Mouse (Mus musculus) lung, embryonic 16.5 days (tissue): Measurements from ENCODE around the gene Mbnl1. TPM values are rescaled to one million over a fixed set of nuclear protein-coding genes. Genes with fewer than 3 reads are reported as not detected.

Source experiments
- ATAC-seq: fragments of 200-750 bp; cut with Nextera tagmentation; 2 replicates; pipeline ENCODE4 v1.8.0; 2017; ENCODE audit warnings: low read depth, mild to moderate bottlenecking, moderate library complexity
- H3K27ac ChIP-seq: fragments of 300-500 bp; sonication (generic); 2 replicates; pipeline ENCODE4 v1.5.1; 2014; ENCODE audit warnings: mild to moderate bottlenecking, control low read depth, low read length
- H3K27me3 ChIP-seq: fragments of 300-500 bp; sonication (generic); 2 replicates; pipeline ENCODE4 v1.6.1; 2014; ENCODE audit warnings: low read depth, low read length, mixed read lengths; ENCODE audit not compliant: control insufficient read depth, insufficient read depth
- H3K36me3 ChIP-seq: fragments of 300-500 bp; sonication (generic); 2 replicates; pipeline ENCODE4 v1.6.1; 2014; ENCODE audit warnings: low read length; ENCODE audit not compliant: control insufficient read depth, insufficient read depth
- H3K4me1 ChIP-seq: fragments of 300-500 bp; sonication (generic); replicated peaks from 2 replicates; pipeline ENCODE4 v1.6.1; 2014; ENCODE audit warnings: low read length, mixed read lengths; ENCODE audit not compliant: control insufficient read depth, insufficient read depth
- H3K4me2 ChIP-seq: fragments of 300-500 bp; sonication (generic); 2 replicates; pipeline ENCODE4 v1.6.1; 2014; ENCODE audit warnings: low read depth, low read length, control low read depth
- H3K4me3 ChIP-seq: fragments of 300-500 bp; sonication (generic); 2 replicates; pipeline ENCODE4 v1.5.1; 2014; ENCODE audit warnings: mild to moderate bottlenecking, low read length, control low read depth
- H3K9ac ChIP-seq: fragments of 300-500 bp; sonication (generic); 2 replicates; pipeline ENCODE4 v1.6.1; 2014; ENCODE audit warnings: low read length, control low read depth
- H3K9me3 ChIP-seq: fragments of 300-500 bp; sonication (generic); 2 replicates; pipeline ENCODE4 v1.6.1; 2016; ENCODE audit warnings: low read length; ENCODE audit not compliant: control insufficient read depth
- WGBS: fragments of 180-500 bp; shearing (Covaris S2); extraction: QIAGEN DNeasy Blood & Tissue Kit; methylation state at CpG from one replicate; pipeline ENCODE4 v1.1.7; 2014; 5-methylcytosine and 5-hydroxymethylcytosine counted together
- polyA plus RNA-seq: library from polyadenylated mRNA; unstranded; fragments of >200 nt; fragmentation: Nextera tagmentation; extraction: Ambion mirVana; gene quantifications from 2 replicates; pipeline ENCODE4 v1.2.1, GENCODE M21; 2015

Gene Mbnl1
- polyA plus RNA-seq, 1 experiment from 2014 or later, result 180 TPM

GRCm38 (mm10) chr3:60616147-60616546, 143.5 kb downstream of the Mbnl1 start:
- no peaks in the 10 kb centered on the region for H3K27me3 ChIP-seq
- no peak overlapping the region for H3K4me2 ChIP-seq
- no peak overlapping the region for H3K4me3 ChIP-seq
- no peak for ATAC-seq
- 0 out of 2 replicates have a peak, but pooled peaks cover 5% of the 10 kb centered on the region for H3K4me1 ChIP-seq
- H3K36me3 ChIP-seq, result peaks cover 19% of the 10 kb centered on the region
- 84% methylated on average over 2 of the region's 2 CpGs for WGBS
- no peaks in the 10 kb centered on the region for H3K9me3 ChIP-seq
- H3K27ac ChIP-seq, result no peak overlapping the region
- no peak overlapping the region for H3K9ac ChIP-seq

DNA sequence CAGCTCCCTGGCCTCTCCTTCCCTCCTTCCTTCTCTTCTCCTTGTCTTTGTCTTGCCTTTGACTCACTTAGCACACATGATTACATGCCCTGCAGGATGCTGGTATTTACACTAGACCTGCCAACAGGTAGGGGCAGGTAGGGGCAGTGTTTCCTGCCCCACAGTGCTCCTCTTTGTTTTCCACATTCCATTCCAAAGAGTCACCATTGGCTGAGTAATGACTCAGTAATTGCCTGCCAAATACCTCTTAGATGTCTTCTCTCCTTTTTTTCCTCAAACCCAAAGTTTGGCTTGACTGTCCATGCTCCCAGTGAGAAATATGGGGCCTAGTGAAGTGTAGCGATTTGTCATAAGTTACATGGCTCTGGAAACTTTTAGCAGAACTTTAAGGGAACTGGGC, 145.0 kb downstream of the Mbnl1 start:
- H3K36me3 ChIP-seq, result peaks cover 21% of the 10 kb centered on the region
- 0 out of 2 replicates have a peak, but pooled peaks cover 5% of the 10 kb centered on the region for H3K4me1 ChIP-seq
- no peak overlapping the region for H3K9ac ChIP-seq
- H3K4me3 ChIP-seq, result no peak overlapping the region
- ATAC-seq, result 0 out of 2 replicates have a peak, but pooled peaks have one; percentile 59
- H3K9me3 ChIP-seq, result no peaks in the 10 kb centered on the region
- no peaks in the 10 kb centered on the region for H3K27me3 ChIP-seq
- H3K27ac ChIP-seq, result no peak overlapping the region
- WGBS, result 75% methylated on average over 1 of the region's 1 CpGs
- no peak overlapping the region for H3K4me2 ChIP-seq

DNA sequence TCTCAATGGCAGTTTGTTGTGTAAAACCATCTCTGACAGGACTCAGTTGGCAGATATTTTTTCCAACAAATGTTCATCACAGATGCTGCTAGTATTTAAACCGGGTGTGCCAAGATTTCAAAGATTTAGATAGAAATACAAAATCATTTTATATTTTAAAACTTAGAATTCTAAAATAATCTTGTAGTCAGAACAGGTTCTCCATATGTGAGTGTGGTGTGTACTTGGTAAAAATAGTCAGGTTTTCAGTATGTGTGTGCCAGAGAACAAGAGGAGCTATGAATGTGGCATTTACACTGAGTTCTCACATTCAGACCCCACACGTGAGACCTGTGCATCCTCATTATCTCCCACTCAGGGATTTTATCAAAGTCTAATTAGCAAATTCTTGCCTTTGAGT, 147.6 kb downstream of the Mbnl1 start:
- 56% methylated on average over 2 of the region's 2 CpGs for WGBS
- Histone ChIP-seq H3K4me2 (no peak overlapping the region), H3K36me3 (peaks cover 21% of the 10 kb centered on the region), H3K9me3 (no peaks in the 10 kb centered on the region), H3K4me3 (no peak overlapping the region), H3K4me1 (0 out of 2 replicates have a peak, but pooled peaks cover 5% of the 10 kb centered on the region), H3K27ac (no peak overlapping the region), H3K9ac (no peak overlapping the region), H3K27me3 (no peaks in the 10 kb centered on the region)
- ATAC-seq, result no peak

- Histone ChIP-seq H3K27me3 (no peaks in the 10 kb centered on the region), H3K9ac (no peak overlapping the region), H3K9me3 (no peaks in the 10 kb centered on the region), H3K4me1 (no peaks in the 10 kb centered on the region), H3K27ac (no peak overlapping the region), H3K36me3 (peaks cover 3% of the 10 kb centered on the region), H3K4me2 (no peak overlapping the region), H3K4me3 (no peak overlapping the region)
- no peak for ATAC-seq
- WGBS, result 77% methylated on average over 2 of the region's 2 CpGs
These were observed 158.6 kb downstream of the Mbnl1 start for GRCm38 (mm10) chr3:60631183-60631582.

- H3K36me3 ChIP-seq, result no peaks in the 10 kb centered on the region
- 84% methylated on average over 5 of the region's 5 CpGs for WGBS
These were observed 159.1 kb downstream of the Mbnl1 start for GRCm38 (mm10) chr3:60631754-60632153.

DNA sequence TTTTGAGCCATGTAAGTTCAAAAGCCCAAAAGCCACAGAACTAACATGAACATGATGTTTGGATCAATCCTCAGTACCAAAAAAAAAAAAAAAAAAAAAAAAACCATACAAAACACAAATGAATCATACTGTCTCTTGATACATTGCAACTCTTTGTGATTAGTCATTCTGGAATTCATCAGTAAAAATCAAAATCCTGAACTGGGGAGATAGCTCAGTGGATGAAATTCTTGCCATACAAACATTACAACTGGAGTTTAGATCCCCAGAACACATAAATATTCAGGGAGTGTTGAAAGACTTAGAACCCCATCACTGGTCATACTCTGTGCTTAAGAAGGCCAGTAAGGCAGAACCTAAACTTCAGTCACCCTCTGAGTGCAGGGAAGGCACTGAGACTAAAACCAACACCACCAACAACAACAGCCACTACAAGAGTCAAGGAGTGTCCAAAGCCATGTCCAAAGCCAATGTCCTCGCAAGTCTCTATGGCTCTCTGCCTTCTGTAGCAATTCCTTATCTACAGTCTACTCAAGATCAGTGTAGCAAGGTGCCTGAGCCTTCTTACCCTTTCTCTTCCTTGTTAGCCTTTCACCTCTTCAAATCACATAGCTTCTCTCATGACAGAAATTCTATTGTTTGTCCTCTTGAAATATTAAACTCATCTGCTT, 160.3 kb downstream of the Mbnl1 start:
- no peaks in the 10 kb centered on the region for H3K9me3 ChIP-seq
- no peaks in the 10 kb centered on the region for H3K4me1 ChIP-seq
- 84% methylated on average over 1 of the region's 1 CpGs for WGBS
- H3K9ac ChIP-seq, result no peak overlapping the region
- H3K27me3 ChIP-seq, result no peaks in the 10 kb centered on the region
- no peak overlapping the region for H3K27ac ChIP-seq
- no peaks in the 10 kb centered on the region for H3K36me3 ChIP-seq
- ATAC-seq, result no peak
- no peak overlapping the region for H3K4me2 ChIP-seq
- H3K4me3 ChIP-seq, result no peak overlapping the region

More at GRCm38 (mm10) chr3:60631754-60632153, 159.1 kb downstream of the Mbnl1 start:
- Histone ChIP-seq H3K4me1 (no peaks in the 10 kb centered on the region), H3K4me2 (no peak overlapping the region), H3K27me3 (no peaks in the 10 kb centered on the region), H3K9me3 (no peaks in the 10 kb centered on the region), H3K27ac (no peak overlapping the region), H3K4me3 (no peak overlapping the region), H3K9ac (no peak overlapping the region)
- peak; percentile 34; the same call in 1 of the 2 replicates for ATAC-seq

GRCm38 (mm10) chr3:60638530-60638929, 165.9 kb downstream of the Mbnl1 start:
- no peak overlapping the region for H3K4me3 ChIP-seq
- no peak overlapping the region for H3K9ac ChIP-seq
- 45% methylated on average over 3 of the region's 3 CpGs for WGBS
- no peak overlapping the region for H3K4me2 ChIP-seq
- ATAC-seq, result peak; percentile 59
- 0 out of 2 replicates have a peak, but pooled peaks cover 2% of the 10 kb centered on the region for H3K4me1 ChIP-seq
- H3K27me3 ChIP-seq, result no peaks in the 10 kb centered on the region
- H3K9me3 ChIP-seq, result no peaks in the 10 kb centered on the region
- H3K27ac ChIP-seq, result no peak overlapping the region
- no peaks in the 10 kb centered on the region for H3K36me3 ChIP-seq

DNA sequence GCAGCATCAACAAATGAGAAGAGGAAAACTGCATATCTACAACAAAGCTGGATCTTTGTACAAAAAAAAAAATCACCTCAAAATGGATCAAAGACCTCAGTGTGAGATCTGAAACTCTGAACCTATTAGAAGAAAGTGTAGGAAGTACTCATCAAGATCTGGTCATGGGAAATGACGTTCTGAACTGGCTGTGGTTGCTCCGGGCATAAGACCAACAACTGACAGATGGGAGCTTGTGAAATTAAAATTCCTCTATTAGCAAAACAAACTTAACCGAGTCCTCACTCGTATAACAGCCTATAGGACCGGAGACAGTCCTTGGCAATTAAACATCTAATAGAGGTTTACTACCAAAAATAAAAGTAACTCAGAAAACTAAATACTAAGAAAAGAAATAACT, 166.5 kb downstream of the Mbnl1 start:
- no peaks in the 10 kb centered on the region for H3K27me3 ChIP-seq
- no peak overlapping the region for H3K4me2 ChIP-seq
- 0 out of 2 replicates have a peak overlapping the region, but pooled peaks have one; percentile 22 for H3K27ac ChIP-seq
- 0 out of 2 replicates have a peak, but pooled peaks cover 2% of the 10 kb centered on the region for H3K4me1 ChIP-seq
- ATAC-seq, result peak; percentile 51
- no peaks in the 10 kb centered on the region for H3K36me3 ChIP-seq
- 40% methylated on average over 5 of the region's 5 CpGs for WGBS
- no peaks in the 10 kb centered on the region for H3K9me3 ChIP-seq
- H3K9ac ChIP-seq, result no peak overlapping the region
- no peak overlapping the region for H3K4me3 ChIP-seq

DNA sequence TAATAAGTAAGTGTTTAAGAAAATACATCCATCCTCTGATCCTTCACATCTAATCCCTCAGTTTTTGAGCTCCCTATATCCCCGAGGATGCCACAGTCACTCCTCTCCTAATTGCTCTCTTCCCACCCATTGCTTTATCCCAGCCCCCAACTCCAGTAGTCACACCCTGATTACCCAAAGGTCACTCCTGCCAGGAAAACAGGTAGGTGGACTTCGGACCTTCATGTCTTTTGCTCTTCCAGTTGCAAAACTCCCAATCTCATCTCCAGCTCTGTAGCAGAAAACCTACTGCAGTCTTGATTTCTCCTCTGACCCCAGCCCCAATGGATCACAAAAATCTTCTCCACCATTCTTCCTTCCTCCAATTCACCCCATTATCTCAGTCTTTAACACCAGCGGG, 169.6 kb downstream of the Mbnl1 start:
- H3K4me2 ChIP-seq, result no peak overlapping the region
- H3K4me1 ChIP-seq, result 0 out of 2 replicates have a peak, but pooled peaks cover 2% of the 10 kb centered on the region
- no peak for ATAC-seq
- no peak overlapping the region for H3K4me3 ChIP-seq
- H3K9me3 ChIP-seq, result no peaks in the 10 kb centered on the region
- 76% methylated on average over 3 of the region's 3 CpGs for WGBS
- H3K36me3 ChIP-seq, result no peaks in the 10 kb centered on the region
- H3K27ac ChIP-seq, result no peak overlapping the region
- no peak overlapping the region for H3K9ac ChIP-seq
- H3K27me3 ChIP-seq, result no peaks in the 10 kb centered on the region
